Mouse (Mus musculus): ENCODE measurements at regions not wholly inside any gene's neighbourhood (a gene's known extent, or its start where the extent isn't known, plus 50 kb on each side); places are given as distances from the start of the nearest gene placed in this dataset.

- Histone ChIP-seq H3K4me3 (ENCODE audit: low read depth, low read length) (no peak overlapping the region), H3K36me3 (replicated peaks) (no peaks in the 10 kb centered on the region), H3K9me3 (replicated peaks) (peaks cover 13% of the 10 kb centered on the region), H3K27me3 (ENCODE audit: insufficient read depth, low read length) (no peaks in the 10 kb centered on the region), H3K4me1 (ENCODE audit: insufficient read depth, low read depth, low read length) (no peaks in the 10 kb centered on the region)
- TF ChIP-seq GATA2 (IDR thresholded peaks at IDR 0.05; ENCODE audit: borderline replicate concordance, low read depth, low read length) (no peak), GATA1 (IDR thresholded peaks at IDR 0.05; ENCODE audit: borderline replicate concordance, low read length) (no peak), TAL1 (conservative IDR thresholded peaks at IDR 0.05; ENCODE audit: low read depth, low read length) (no peak), POLR2AphosphoS5 (IDR thresholded peaks at IDR 0.05; ENCODE audit: insufficient replicate concordance, low read depth, low read length) (no peak), CTCF (IDR thresholded peaks at IDR 0.05; ENCODE audit: low read depth, low read length) (no peak)
- ATAC-seq (ENCODE audit: extremely low read depth, insufficient number of reproducible peaks, low FRiP score, poor library complexity, severe bottlenecking), result no peak
- no peak for DNase-seq (ENCODE audit: low spot score)
Observed at GRCm38 (mm10) chr13:110643198-110643896, 248.5 kb downstream of the Plk2 start.

DNA sequence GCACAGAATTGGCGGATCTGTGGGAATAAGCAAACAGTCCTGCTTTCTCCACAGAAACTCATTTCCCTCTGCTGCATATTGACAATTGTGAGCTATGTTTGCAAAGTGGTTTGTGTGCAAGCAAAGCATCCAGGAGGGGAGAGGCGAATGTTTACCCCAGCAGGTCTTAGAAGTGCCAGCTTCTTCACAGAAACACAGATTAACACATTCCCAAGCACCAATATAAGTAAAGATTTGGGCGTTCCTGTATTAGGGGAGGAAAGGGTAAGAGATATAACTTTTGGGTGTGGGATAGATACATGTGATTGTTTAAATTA is 249.0 kb downstream of the Plk2 start:
- H3K4me1 ChIP-seq (ENCODE audit: insufficient read depth, low read depth, low read length), result no peaks in the 10 kb centered on the region
- no peak for DNase-seq (ENCODE audit: low spot score)
- no peaks in the 10 kb centered on the region for H3K27me3 ChIP-seq (ENCODE audit: insufficient read depth, low read length)
- no peak for ATAC-seq (ENCODE audit: extremely low read depth, insufficient number of reproducible peaks, low FRiP score, poor library complexity, severe bottlenecking)
- H3K9me3 ChIP-seq (replicated peaks), result peaks cover 12% of the 10 kb centered on the region
- TF ChIP-seq TAL1 (conservative IDR thresholded peaks at IDR 0.05; ENCODE audit: low read depth, low read length), result no peak
- TF ChIP-seq GATA1 (IDR thresholded peaks at IDR 0.05; ENCODE audit: borderline replicate concordance, low read length), result no peak
- TF ChIP-seq POLR2AphosphoS5 (IDR thresholded peaks at IDR 0.05; ENCODE audit: insufficient replicate concordance, low read depth, low read length), result no peak
- no peak for TF ChIP-seq CTCF (IDR thresholded peaks at IDR 0.05; ENCODE audit: low read depth, low read length)
- no peak for TF ChIP-seq GATA2 (IDR thresholded peaks at IDR 0.05; ENCODE audit: borderline replicate concordance, low read depth, low read length)
- H3K4me3 ChIP-seq (ENCODE audit: low read depth, low read length), result no peak overlapping the region
- H3K36me3 ChIP-seq (replicated peaks), result no peaks in the 10 kb centered on the region

DNA sequence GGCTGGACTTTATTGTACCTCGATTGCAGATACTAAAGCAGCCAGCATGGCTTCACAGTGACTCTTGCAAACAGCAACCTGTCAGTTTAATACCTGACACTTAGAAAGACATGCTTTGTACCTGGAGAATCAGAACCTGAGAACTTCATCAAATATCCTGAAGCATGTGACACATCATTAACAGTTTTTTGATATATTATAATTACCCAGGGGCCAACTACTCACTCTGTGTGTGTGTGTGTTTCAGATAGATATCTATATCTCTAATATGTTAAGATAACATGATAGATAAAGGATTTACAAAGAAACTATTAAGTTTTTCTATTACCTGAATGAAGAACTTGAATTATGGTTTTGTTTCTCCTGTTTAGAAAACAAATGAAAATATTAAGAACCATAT is 254.5 kb downstream of the Plk2 start:
- no peak for DNase-seq (ENCODE audit: low spot score)
- H3K4me3 ChIP-seq (ENCODE audit: low read depth, low read length), result no peak overlapping the region
- no peak for TF ChIP-seq CTCF (IDR thresholded peaks at IDR 0.05; ENCODE audit: low read depth, low read length)
- no peak for TF ChIP-seq GATA1 (IDR thresholded peaks at IDR 0.05; ENCODE audit: borderline replicate concordance, low read length)
- TF ChIP-seq TAL1 (conservative IDR thresholded peaks at IDR 0.05; ENCODE audit: low read depth, low read length), result no peak
- TF ChIP-seq POLR2AphosphoS5 (IDR thresholded peaks at IDR 0.05; ENCODE audit: insufficient replicate concordance, low read depth, low read length), result no peak
- TF ChIP-seq GATA2 (IDR thresholded peaks at IDR 0.05; ENCODE audit: borderline replicate concordance, low read depth, low read length), result no peak
- H3K27me3 ChIP-seq (ENCODE audit: insufficient read depth, low read length), result no peaks in the 10 kb centered on the region
- H3K4me1 ChIP-seq (ENCODE audit: insufficient read depth, low read depth, low read length), result no peaks in the 10 kb centered on the region
- no peak for ATAC-seq (ENCODE audit: extremely low read depth, insufficient number of reproducible peaks, low FRiP score, poor library complexity, severe bottlenecking)
- no peaks in the 10 kb centered on the region for H3K36me3 ChIP-seq (replicated peaks)
- peaks cover 3% of the 10 kb centered on the region; the same call in 1 of the 2 replicates for H3K9me3 ChIP-seq (replicated peaks)

DNA sequence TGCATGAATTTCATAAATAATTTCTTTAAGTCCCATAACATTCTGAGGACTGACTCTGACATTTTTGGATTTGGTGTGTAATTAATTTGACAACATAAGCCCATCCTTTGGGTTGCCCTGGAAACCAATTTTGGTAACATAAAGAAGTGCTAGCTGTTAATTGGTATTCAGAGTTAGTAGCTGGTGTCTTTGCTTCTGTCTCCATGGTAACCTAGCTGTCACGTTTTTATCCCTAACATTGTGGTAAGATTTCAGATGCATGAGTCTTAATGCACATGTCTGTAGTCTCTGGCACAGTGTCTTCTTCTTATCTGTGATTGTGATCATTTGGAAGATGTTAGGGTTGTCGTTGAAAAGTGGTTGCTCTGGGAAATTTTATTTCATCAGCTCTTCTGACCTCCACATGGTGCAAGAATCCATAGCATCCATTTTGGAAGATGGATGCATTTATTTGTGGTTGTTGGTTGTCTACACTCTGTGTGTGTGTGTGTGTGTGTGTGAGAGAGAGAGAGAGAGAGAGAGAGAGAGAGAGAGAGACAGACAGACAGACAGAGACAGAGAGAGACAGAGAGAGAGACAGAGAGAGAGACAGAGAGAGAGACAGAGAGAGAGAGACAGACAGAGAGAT is 255.1 kb downstream of the Plk2 start:
- ATAC-seq (ENCODE audit: extremely low read depth, insufficient number of reproducible peaks, low FRiP score, poor library complexity, severe bottlenecking) (no peak), DNase-seq (ENCODE audit: low spot score) (no peak)
- TF ChIP-seq GATA2 (IDR thresholded peaks at IDR 0.05; ENCODE audit: borderline replicate concordance, low read depth, low read length), result no peak
- TF ChIP-seq CTCF (IDR thresholded peaks at IDR 0.05; ENCODE audit: low read depth, low read length), result no peak
- no peak for TF ChIP-seq POLR2AphosphoS5 (IDR thresholded peaks at IDR 0.05; ENCODE audit: insufficient replicate concordance, low read depth, low read length)
- no peak for TF ChIP-seq GATA1 (IDR thresholded peaks at IDR 0.05; ENCODE audit: borderline replicate concordance, low read length)
- TF ChIP-seq TAL1 (conservative IDR thresholded peaks at IDR 0.05; ENCODE audit: low read depth, low read length), result no peak
- Histone ChIP-seq H3K4me3 (ENCODE audit: low read depth, low read length) (no peak overlapping the region), H3K27me3 (ENCODE audit: insufficient read depth, low read length) (no peaks in the 10 kb centered on the region), H3K9me3 (replicated peaks) (peaks cover 6% of the 10 kb centered on the region; the same call in 1 of the 2 replicates), H3K4me1 (ENCODE audit: insufficient read depth, low read depth, low read length) (no peaks in the 10 kb centered on the region), H3K36me3 (replicated peaks) (no peaks in the 10 kb centered on the region)

- TF ChIP-seq GATA2 (IDR thresholded peaks at IDR 0.05; ENCODE audit: borderline replicate concordance, low read depth, low read length) (no peak), GATA1 (IDR thresholded peaks at IDR 0.05; ENCODE audit: borderline replicate concordance, low read length) (no peak), POLR2AphosphoS5 (IDR thresholded peaks at IDR 0.05; ENCODE audit: insufficient replicate concordance, low read depth, low read length) (no peak), CTCF (IDR thresholded peaks at IDR 0.05; ENCODE audit: low read depth, low read length) (no peak), TAL1 (conservative IDR thresholded peaks at IDR 0.05; ENCODE audit: low read depth, low read length) (no peak)
- Histone ChIP-seq H3K4me3 (ENCODE audit: low read depth, low read length) (no peak overlapping the region), H3K27me3 (ENCODE audit: insufficient read depth, low read length) (no peaks in the 10 kb centered on the region), H3K9me3 (replicated peaks) (0 out of 2 replicates have a peak, but pooled peaks cover 6% of the 10 kb centered on the region), H3K36me3 (replicated peaks) (no peaks in the 10 kb centered on the region), H3K4me1 (ENCODE audit: insufficient read depth, low read depth, low read length) (no peaks in the 10 kb centered on the region)
- DNase-seq (ENCODE audit: low spot score) (no peak), ATAC-seq (ENCODE audit: extremely low read depth, insufficient number of reproducible peaks, low FRiP score, poor library complexity, severe bottlenecking) (no peak)
Observed at GRCm38 (mm10) chr13:110652201-110652600, 257.4 kb downstream of the Plk2 start.

DNA sequence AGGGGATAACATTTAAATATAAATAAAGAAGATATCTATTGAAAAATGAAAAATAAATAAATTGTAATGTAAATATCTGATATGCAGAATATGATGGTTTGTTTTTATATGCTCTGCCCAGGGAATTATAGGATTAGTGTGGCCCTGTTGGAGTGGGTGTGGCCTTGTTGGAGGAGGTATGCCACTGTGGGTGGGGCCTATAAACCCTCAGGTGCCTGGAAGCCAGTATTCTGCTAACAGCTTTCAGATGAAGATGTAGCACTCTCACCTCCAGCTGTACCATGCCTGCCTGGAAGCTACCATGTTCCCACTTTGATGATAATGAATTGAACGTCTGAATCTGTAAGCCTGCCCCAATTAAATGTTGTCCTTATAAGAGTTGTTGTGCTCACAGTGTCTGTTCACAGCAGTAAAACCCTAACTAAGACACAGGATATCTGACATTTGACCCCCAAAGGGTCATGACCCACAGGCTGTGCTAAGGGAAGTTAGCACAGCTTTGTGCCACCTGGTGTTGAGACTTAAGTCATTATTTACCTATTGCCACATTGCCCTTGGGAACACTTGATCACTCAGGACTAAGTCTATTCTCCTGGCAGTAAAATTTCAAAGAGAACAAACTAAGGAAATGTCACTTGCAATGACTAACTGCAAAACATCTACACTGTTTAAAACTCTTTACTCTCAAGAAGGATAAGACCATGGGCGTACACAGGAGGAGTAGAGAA is 270.4 kb downstream of the Plk2 start:
- Histone ChIP-seq H3K4me3 (ENCODE audit: low read depth, low read length) (no peak overlapping the region), H3K36me3 (replicated peaks) (no peaks in the 10 kb centered on the region), H3K27me3 (ENCODE audit: insufficient read depth, low read length) (no peaks in the 10 kb centered on the region), H3K4me1 (ENCODE audit: insufficient read depth, low read depth, low read length) (no peaks in the 10 kb centered on the region), H3K9me3 (replicated peaks) (peaks cover 2% of the 10 kb centered on the region; the same call in 1 of the 2 replicates)
- DNase-seq (ENCODE audit: low spot score) (no peak), ATAC-seq (ENCODE audit: extremely low read depth, insufficient number of reproducible peaks, low FRiP score, poor library complexity, severe bottlenecking) (no peak)
- no peak for TF ChIP-seq CTCF (IDR thresholded peaks at IDR 0.05; ENCODE audit: low read depth, low read length)
- TF ChIP-seq POLR2AphosphoS5 (IDR thresholded peaks at IDR 0.05; ENCODE audit: insufficient replicate concordance, low read depth, low read length), result no peak
- TF ChIP-seq TAL1 (conservative IDR thresholded peaks at IDR 0.05; ENCODE audit: low read depth, low read length), result no peak
- no peak for TF ChIP-seq GATA2 (IDR thresholded peaks at IDR 0.05; ENCODE audit: borderline replicate concordance, low read depth, low read length)
- no peak for TF ChIP-seq GATA1 (IDR thresholded peaks at IDR 0.05; ENCODE audit: borderline replicate concordance, low read length)

Measured in G1E (cell line).